Mouse (Mus musculus): ENCODE results near the gene Stam. TPM values are rescaled to one million over a fixed set of nuclear protein-coding genes. Genes with fewer than 3 reads are reported as not detected.
"Not testable (repeated sequence)": the region's sequence is repeated elsewhere in the genome, so short reads cannot be mapped to it uniquely, and the experiment has no call there.

Gene Stam
- polyA plus RNA-seq, 1 experiment from 2014 or later: 38.6 TPM

- no peak for DNase-seq (ENCODE audit: low spot score)
- Histone ChIP-seq H3K36me3 (ENCODE audit: insufficient read depth, low read length) (no peaks in the 10 kb centered on the region), H3K9me3 (replicated peaks; ENCODE audit: low read length) (no peaks in the 10 kb centered on the region), H3K4me2 (ENCODE audit: low read length) (no peak within 1 kb of the TSS), H3K4me1 (replicated peaks; ENCODE audit: insufficient read depth, low read length) (no peaks in the 10 kb centered on the region), H3K27ac (no peak within 1 kb of the TSS), H3K4me3 (replicated peaks; ENCODE audit: low read depth, low read length) (no peak within 1 kb of the TSS), H3K27me3 (ENCODE audit: insufficient read depth, low read length) (no peaks in the 10 kb centered on the region), H3K9ac (ENCODE audit: low read depth, low read length) (no peak within 1 kb of the TSS)
- no peak for ATAC-seq (replicated peaks; ENCODE audit: low FRiP score, low read depth)
- 52% methylated on average over 3 of the region's 3 CpGs for WGBS
- no peak for TF ChIP-seq CTCF (IDR thresholded peaks at IDR 0.05; ENCODE audit: low read depth)
These were observed 100.4 kb downstream of the Stam start, which contains the start of gene Tmem236 for GRCm38 (mm10) chr2:14174334-14174733. Tmem236 (plus strand) TSS chr2:14174523.

GRCm38 (mm10) chr2:14176460-14177193 lies 102.7 kb downstream of the Stam start:
- Histone ChIP-seq H3K9me3 (replicated peaks; ENCODE audit: low read length) (no peaks in the 10 kb centered on the region), H3K9ac (ENCODE audit: low read depth, low read length) (no peak overlapping the region), H3K4me3 (replicated peaks; ENCODE audit: low read depth, low read length) (no peak overlapping the region), H3K4me2 (ENCODE audit: low read length) (no peak overlapping the region), H3K27ac (no peak overlapping the region), H3K36me3 (ENCODE audit: insufficient read depth, low read length) (no peaks in the 10 kb centered on the region), H3K4me1 (replicated peaks; ENCODE audit: insufficient read depth, low read length) (no peaks in the 10 kb centered on the region), H3K27me3 (ENCODE audit: insufficient read depth, low read length) (no peaks in the 10 kb centered on the region)
- DNase-seq (ENCODE audit: low spot score) (no peak), ATAC-seq (replicated peaks; ENCODE audit: low FRiP score, low read depth) (no peak)
- no peak for TF ChIP-seq CTCF (IDR thresholded peaks at IDR 0.05; ENCODE audit: low read depth)
- 74% methylated on average over 2 of the region's 2 CpGs for whole genome bisulfite sequencing

GRCm38 (mm10) chr2:14184375-14184774 lies 110.5 kb downstream of the Stam start:
- Histone ChIP-seq H3K9ac (ENCODE audit: low read depth, low read length) (no peak overlapping the region), H3K4me2 (ENCODE audit: low read length) (no peak overlapping the region), H3K4me3 (replicated peaks; ENCODE audit: low read depth, low read length) (no peak overlapping the region), H3K9me3 (replicated peaks; ENCODE audit: low read length) (no peaks in the 10 kb centered on the region), H3K27ac (no peak overlapping the region), H3K27me3 (ENCODE audit: insufficient read depth, low read length) (no peaks in the 10 kb centered on the region), H3K4me1 (replicated peaks; ENCODE audit: insufficient read depth, low read length) (no peaks in the 10 kb centered on the region), H3K36me3 (ENCODE audit: insufficient read depth, low read length) (no peaks in the 10 kb centered on the region)
- TF ChIP-seq CTCF (IDR thresholded peaks at IDR 0.05; ENCODE audit: low read depth): no peak
- DNase-seq (ENCODE audit: low spot score): no peak
- ATAC-seq (replicated peaks; ENCODE audit: low FRiP score, low read depth): no peak

DNA sequence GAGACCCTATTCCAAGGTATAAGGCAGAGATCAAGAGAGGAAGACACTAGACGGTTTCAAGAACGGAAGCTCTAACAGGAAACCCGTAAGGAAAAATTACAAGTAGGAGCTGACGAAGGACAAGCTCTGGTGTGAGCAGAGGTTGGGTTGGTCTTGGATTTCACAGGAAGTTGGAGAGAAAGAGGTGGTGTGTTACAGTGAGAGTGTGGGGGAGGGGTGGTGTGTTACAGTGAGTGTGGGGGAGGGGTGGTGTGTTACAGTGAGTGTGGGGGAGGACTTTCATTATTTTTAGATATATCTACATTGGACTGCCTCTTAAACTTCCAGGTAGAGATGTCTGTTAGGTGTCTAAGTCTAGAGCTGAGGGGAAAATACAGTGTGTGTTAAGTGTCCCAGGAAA lies 116.8 kb downstream of the Stam start:
- Histone ChIP-seq H3K9ac (ENCODE audit: low read depth, low read length) (no peak overlapping the region), H3K36me3 (ENCODE audit: insufficient read depth, low read length) (no peaks in the 10 kb centered on the region), H3K27me3 (ENCODE audit: insufficient read depth, low read length) (no peaks in the 10 kb centered on the region), H3K4me2 (ENCODE audit: low read length) (no peak overlapping the region), H3K9me3 (replicated peaks; ENCODE audit: low read length) (no peaks in the 10 kb centered on the region), H3K4me3 (replicated peaks; ENCODE audit: low read depth, low read length) (no peak overlapping the region), H3K27ac (no peak overlapping the region), H3K4me1 (replicated peaks; ENCODE audit: insufficient read depth, low read length) (no peaks in the 10 kb centered on the region)
- peak; percentile 19 for DNase-seq (ENCODE audit: low spot score)
- no peak for TF ChIP-seq CTCF (IDR thresholded peaks at IDR 0.05; ENCODE audit: low read depth)
- 45% methylated on average over 4 of the region's 4 CpGs for WGBS
- no peak for ATAC-seq (replicated peaks; ENCODE audit: low FRiP score, low read depth)

DNA sequence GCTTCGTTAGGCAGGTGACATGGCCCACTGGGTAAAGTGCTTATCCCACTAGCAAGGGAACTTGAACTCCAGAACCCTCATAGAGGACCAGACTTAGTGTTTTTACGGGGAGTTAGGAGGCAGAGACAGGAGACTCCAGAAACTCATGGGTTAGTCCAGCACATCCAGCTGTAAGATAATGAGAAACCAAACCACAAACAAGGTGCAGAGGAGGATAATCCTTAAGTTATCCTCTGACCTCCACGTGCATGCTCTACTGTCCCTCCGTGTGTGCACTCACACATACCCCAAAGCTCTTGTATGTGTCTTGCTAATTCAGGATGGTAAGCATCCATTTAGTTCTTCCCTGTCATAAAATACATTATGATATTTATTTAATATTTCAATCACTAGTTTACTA lies 117.7 kb downstream of the Stam start:
- Histone ChIP-seq H3K9me3 (replicated peaks; ENCODE audit: low read length) (no peaks in the 10 kb centered on the region), H3K27me3 (ENCODE audit: insufficient read depth, low read length) (no peaks in the 10 kb centered on the region), H3K4me1 (replicated peaks; ENCODE audit: insufficient read depth, low read length) (no peaks in the 10 kb centered on the region), H3K9ac (ENCODE audit: low read depth, low read length) (no peak overlapping the region), H3K27ac (no peak overlapping the region), H3K36me3 (ENCODE audit: insufficient read depth, low read length) (no peaks in the 10 kb centered on the region), H3K4me3 (replicated peaks; ENCODE audit: low read depth, low read length) (no peak overlapping the region), H3K4me2 (ENCODE audit: low read length) (no peak overlapping the region)
- 76% methylated on average over 4 of the region's 4 CpGs for WGBS
- ATAC-seq (replicated peaks; ENCODE audit: low FRiP score, low read depth) (no peak), DNase-seq (ENCODE audit: low spot score) (no peak)
- no peak for TF ChIP-seq CTCF (IDR thresholded peaks at IDR 0.05; ENCODE audit: low read depth)

- Histone ChIP-seq H3K36me3 (ENCODE audit: insufficient read depth, low read length) (no peaks in the 10 kb centered on the region), H3K4me3 (replicated peaks; ENCODE audit: low read depth, low read length) (no peak overlapping the region), H3K27ac (no peak overlapping the region), H3K4me2 (ENCODE audit: low read length) (no peak overlapping the region), H3K4me1 (replicated peaks; ENCODE audit: insufficient read depth, low read length) (no peaks in the 10 kb centered on the region), H3K9ac (ENCODE audit: low read depth, low read length) (no peak overlapping the region), H3K27me3 (ENCODE audit: insufficient read depth, low read length) (no peaks in the 10 kb centered on the region), H3K9me3 (replicated peaks; ENCODE audit: low read length) (no peaks in the 10 kb centered on the region)
- DNase-seq (ENCODE audit: low spot score): no peak
- ATAC-seq (replicated peaks; ENCODE audit: low FRiP score, low read depth): no peak
- WGBS: 74% methylated on average over 6 of the region's 6 CpGs
- TF ChIP-seq CTCF (IDR thresholded peaks at IDR 0.05; ENCODE audit: low read depth): no peak
These were observed 118.1 kb downstream of the Stam start for GRCm38 (mm10) chr2:14192046-14192445.

DNA sequence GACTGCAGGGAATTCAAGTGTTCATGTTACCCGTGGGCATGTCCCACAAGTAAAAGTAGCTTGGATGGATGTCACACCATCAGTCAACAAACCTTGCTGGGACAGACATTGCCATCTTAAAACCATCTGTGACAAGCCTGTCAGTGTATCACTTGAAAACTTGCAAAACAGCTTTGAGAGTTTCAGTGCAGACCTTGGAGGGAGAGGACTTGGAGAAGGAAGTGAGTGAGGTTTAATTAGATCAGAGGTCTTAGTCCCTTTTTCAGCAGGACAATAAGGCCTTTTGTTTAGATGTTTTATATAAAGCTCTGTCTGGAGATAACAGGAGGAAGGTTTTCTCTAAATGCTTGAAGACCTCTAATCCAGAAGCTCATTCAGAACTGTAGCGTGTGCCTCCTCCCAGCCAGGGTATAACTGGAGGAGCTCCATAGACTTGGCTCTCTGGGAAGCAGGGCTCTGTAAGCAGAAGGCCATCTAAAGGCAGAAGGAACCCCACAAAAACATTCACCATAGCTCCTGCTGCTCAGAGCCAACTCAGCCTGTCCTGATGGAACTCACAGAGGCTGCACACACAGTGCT lies 124.5 kb downstream of the Stam start:
- ATAC-seq (replicated peaks; ENCODE audit: low FRiP score, low read depth); H3K27me3 ChIP-seq (ENCODE audit: insufficient read depth, low read length); H3K4me2 ChIP-seq (ENCODE audit: low read length); DNase-seq (ENCODE audit: low spot score); H3K9me3 ChIP-seq (replicated peaks; ENCODE audit: low read length); H3K36me3 ChIP-seq (ENCODE audit: insufficient read depth, low read length); H3K9ac ChIP-seq (ENCODE audit: low read depth, low read length); H3K27ac ChIP-seq; H3K4me3 ChIP-seq (replicated peaks; ENCODE audit: low read depth, low read length); H3K4me1 ChIP-seq (replicated peaks; ENCODE audit: insufficient read depth, low read length): not testable (repeated sequence)
- WGBS: no CpG with 5 or more reads among the region's 2 CpGs

Other genes starting within 250 kb of the Stam start
- 88.4 and 91.4 TPM in 2 replicates for gene Hacd1, start 18.0 kb upstream of the Stam start, polyA plus RNA-seq (2015; fragmentation: Nextera tagmentation; extraction: Ambion mirVana)
- gene Tmem236, start 100.4 kb downstream of the Stam start, polyA plus RNA-seq (2015; fragmentation: Nextera tagmentation; extraction: Ambion mirVana): 0.16 and 0.18 TPM in 2 replicates
- 4.4 and 4.6 TPM in 2 replicates for gene Mrc1, start 155.3 kb downstream of the Stam start, polyA plus RNA-seq (2015; fragmentation: Nextera tagmentation; extraction: Ambion mirVana)

Measured in kidney, postnatal 0 days (tissue).